Mouse (Mus musculus) cerebellum, adult 11 months (tissue): ENCODE results near the gene Peak1.

Experiments used
- DNase-seq: peaks from one replicate; pipeline ENCODE4 v3.0.0; 2022

Gene Peak1

GRCm38 (mm10) chr9:56304526-56304925, 113.3 kb downstream of the Peak1 start:
- no peak for DNase-seq

DNA sequence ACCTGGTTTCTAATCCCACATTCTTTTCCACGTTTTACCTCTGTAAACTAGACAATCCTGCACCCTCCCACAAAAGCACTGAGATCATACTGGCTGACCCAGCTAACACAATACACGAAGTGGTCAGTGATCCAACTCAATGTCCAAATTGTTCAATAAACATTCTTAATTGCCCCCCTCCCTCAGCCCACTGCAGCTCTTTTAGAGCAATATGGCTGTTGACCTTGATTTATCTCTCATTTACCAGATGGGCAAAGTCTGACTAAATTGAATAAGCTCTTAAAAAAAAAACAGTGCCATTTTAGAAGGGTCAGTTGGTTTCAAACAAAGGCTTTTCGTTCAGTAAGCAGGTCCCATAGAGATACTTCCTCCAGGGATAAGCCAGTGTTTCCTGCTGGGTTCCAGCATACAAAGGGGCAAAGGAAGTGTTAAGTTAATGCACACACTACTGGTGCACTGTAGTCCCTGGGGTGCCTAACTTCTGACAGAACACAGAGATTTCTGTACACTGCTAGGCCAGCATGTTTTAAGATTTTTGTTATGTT, 114.9 kb downstream of the Peak1 start:
- no peak for DNase-seq

GRCm38 (mm10) chr9:56290019-56290418, 127.8 kb downstream of the Peak1 start:
- DNase-seq: peak; percentile 73

- no peak for DNase-seq
These were observed 135.4 kb downstream of the Peak1 start for GRCm38 (mm10) chr9:56282481-56282880.

DNA sequence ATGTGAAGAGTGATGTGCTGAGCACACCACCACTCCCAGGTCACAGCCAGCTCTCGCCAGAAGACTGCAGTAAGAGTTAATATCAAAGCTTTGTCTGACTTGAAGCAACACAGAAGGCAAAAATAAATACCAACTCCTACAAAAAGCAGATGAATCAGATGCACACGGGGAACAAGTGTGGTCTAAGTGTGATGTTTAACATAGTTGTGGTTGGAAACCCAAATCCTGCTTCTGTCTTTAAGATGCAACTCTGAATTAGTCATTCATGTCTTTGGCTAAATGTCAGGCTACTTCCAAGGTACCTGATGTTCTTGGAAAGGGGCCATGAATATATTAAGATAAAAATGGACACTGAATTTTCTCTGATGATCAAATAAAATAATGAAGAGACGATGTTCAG, 144.3 kb downstream of the Peak1 start:
- DNase-seq: no peak

DNA sequence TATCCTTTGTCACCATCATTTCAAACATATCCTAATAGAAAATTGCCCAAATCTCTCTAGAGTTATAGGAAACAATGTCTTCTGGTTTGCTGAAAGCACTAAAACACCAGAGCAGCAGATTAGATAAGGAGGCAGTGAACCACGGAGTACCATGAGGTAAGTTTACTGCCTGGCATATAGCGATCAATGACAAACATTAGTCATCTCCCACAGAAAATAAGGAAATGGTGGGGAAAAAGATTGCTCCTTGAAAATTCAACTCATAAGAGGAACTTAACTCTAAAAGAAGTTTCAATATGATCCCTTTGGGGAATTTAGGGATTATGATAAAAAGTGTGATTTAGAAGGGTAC, 145.6 kb downstream of the Peak1 start:
- DNase-seq: no peak

- no peak for DNase-seq
These were observed 146.3 kb downstream of the Peak1 start for GRCm38 (mm10) chr9:56271326-56272246.

- DNase-seq: peak; percentile 68
These were observed 148.8 kb downstream of the Peak1 start for GRCm38 (mm10) chr9:56269101-56269500.

- DNase-seq: no peak
These were observed 151.6 kb downstream of the Peak1 start for GRCm38 (mm10) chr9:56266200-56266815.

GRCm38 (mm10) chr9:56265460-56266199, 152.2 kb downstream of the Peak1 start:
- no peak for DNase-seq

DNA sequence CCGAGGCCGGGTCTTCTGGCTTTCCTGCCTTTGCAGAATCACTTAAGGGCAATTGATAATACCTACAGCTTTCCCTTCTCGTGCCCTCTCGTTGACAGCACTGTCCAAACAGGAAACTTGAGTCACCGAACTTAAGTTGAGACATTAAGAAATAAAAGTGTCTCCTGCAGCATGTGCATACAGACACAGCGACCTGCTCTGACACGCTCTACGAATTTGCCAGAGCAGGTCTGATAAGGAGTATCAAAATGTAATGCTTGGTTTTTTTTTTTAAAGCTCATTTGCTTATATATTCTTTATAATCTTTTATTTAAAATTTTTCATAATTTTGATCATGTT, 152.9 kb downstream of the Peak1 start:
- DNase-seq: no peak

GRCm38 (mm10) chr9:56264308-56265021, 153.4 kb downstream of the Peak1 start:
- peak; percentile 49 for DNase-seq

GRCm38 (mm10) chr9:56263055-56263454, 154.8 kb downstream of the Peak1 start:
- DNase-seq: no peak

GRCm38 (mm10) chr9:56260495-56261136, 157.3 kb downstream of the Peak1 start:
- DNase-seq: no peak

GRCm38 (mm10) chr9:56259790-56260494, 157.9 kb downstream of the Peak1 start:
- DNase-seq: no peak

GRCm38 (mm10) chr9:56258261-56258790, 159.5 kb downstream of the Peak1 start:
- no peak for DNase-seq

DNA sequence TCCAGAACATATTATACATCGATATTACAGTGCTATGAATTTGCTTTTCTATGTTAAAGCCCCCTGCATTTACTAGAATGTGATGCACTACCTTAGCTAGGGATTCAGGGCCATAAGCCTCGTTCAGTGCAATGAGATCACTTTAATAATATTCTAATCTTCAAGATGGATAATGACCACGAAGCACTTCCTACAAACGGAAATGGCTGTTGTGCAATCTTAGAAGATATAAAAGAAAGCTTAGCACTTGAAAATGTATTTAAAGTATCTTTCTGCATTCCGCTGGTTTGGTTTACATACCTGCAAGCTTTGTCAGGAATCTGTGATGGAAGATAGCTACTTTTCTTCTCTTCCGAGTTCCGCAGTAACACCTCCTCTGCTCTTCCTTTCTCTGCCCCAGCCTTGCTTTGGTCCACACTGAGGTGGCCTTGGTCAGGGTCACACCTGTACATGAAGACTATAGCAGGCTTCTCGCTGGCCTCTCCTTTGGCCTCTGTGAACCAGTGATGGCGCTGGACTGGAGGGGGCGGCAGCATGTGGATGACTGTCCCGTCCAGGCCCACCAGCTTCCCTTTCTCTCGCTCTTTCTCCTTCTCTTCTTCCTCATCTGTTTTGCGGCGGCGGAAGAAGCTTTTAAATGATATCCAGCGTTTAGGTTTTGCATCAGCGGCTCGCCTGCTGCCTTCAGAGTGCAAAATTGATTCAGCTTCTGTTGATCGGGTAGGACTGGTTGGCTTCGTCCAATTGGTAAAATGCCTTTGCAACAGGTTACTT, 160.5 kb downstream of the Peak1 start:
- no peak for DNase-seq

- no peak for DNase-seq
These were observed 162.0 kb downstream of the Peak1 start for GRCm38 (mm10) chr9:56255676-56256432.

DNA sequence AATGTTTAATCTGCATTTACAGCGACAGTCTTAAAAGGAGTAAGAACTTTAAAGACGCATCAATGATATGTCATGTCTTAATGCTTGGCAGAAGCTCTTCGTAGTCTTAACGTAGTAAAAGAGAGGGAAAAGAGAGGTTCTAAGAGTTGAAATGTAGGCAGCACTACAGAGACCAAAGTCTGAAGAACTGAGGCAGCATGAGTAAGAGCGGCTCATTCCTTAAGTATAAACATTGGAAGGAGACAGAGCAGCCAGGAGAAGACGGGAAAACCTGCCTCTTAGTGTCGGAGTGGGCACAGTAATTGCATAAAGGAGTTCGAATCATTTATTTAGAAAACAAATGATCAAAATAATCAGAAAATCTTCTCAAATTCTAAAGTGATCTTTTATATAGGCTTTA, 173.5 kb downstream of the Peak1 start:
- no peak for DNase-seq

DNA sequence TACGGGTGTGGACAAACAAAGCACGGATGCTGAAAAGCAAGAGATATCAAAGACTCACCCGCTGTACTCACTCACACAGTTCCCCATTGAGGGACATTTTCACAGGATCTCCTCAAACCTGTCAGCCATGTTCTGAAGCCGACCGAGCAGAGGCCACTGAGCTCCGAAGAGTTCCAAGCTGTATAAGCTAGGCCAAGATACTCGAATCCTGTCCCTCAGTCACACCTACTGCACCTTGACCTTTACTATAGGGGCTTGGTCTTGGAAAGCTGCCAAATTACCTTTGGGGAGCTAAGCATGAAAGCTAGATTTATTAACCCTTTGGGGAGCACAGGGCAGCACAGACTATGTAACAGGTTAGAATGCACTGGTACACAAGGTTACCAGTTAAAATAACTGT, 174.0 kb downstream of the Peak1 start:
- DNase-seq: no peak
